Mouse (Mus musculus) ES-Bruce4 (cell line): Measurements from ENCODE around the gene Afmid. TPM values are rescaled to one million over a fixed set of nuclear protein-coding genes. Genes with fewer than 3 reads are reported as not detected.
"Not testable (repeated sequence)": the region's sequence is repeated elsewhere in the genome, so short reads cannot be mapped to it uniquely, and the experiment has no call there.

Source experiments
- H3K27ac ChIP-seq: 2 replicates; pipeline ENCODE4 v1.5.1; 2012; ENCODE audit warnings: low read length, inconsistent platforms; ENCODE audit not compliant: insufficient read depth
- H3K27me3 ChIP-seq: 2 replicates; pipeline ENCODE4 v1.6.1; 2012; ENCODE audit warnings: mild to moderate bottlenecking, low read length, inconsistent platforms; ENCODE audit not compliant: control insufficient read depth, poor library complexity, insufficient read depth, severe bottlenecking
- H3K36me3 ChIP-seq: 2 replicates; pipeline ENCODE4 v1.6.1; 2012; ENCODE audit warnings: inconsistent platforms, mild to moderate bottlenecking, low read length, moderate library complexity; ENCODE audit not compliant: control insufficient read depth, poor library complexity, insufficient read depth, severe bottlenecking
- H3K4me1 ChIP-seq: one replicate; pipeline ENCODE4 v1.8.1; 2011; ENCODE audit warnings: low read length; ENCODE audit not compliant: control insufficient read depth, insufficient read depth
- H3K4me3 ChIP-seq: 2 replicates; pipeline ENCODE4 v1.5.1; 2011; ENCODE audit warnings: low read depth, mild to moderate bottlenecking, low read length
- H3K9ac ChIP-seq: 2 replicates; pipeline ENCODE4 v1.6.1; 2012; ENCODE audit warnings: low read depth, mild to moderate bottlenecking, inconsistent platforms; ENCODE audit not compliant: poor library complexity, severe bottlenecking
- H3K9me3 ChIP-seq: replicated peaks from 2 replicates; pipeline ENCODE4 v1.6.1; 2012; ENCODE audit warnings: mild to moderate bottlenecking, low read length, inconsistent platforms; ENCODE audit not compliant: control insufficient read depth, poor library complexity, insufficient read depth, severe bottlenecking
- CTCF ChIP-seq: IDR thresholded peaks from one replicate; pipeline ENCODE4 v1.8.1; 2011; ENCODE audit warnings: low read depth, low read length
- EP300 ChIP-seq: IDR thresholded peaks from 2 replicates; pipeline ENCODE4 v1.6.1; 2011; ENCODE audit warnings: low read depth, low read length; ENCODE audit not compliant: insufficient read depth
- POLR2A ChIP-seq: IDR thresholded peaks from one replicate; pipeline ENCODE4 v1.8.1; 2011; ENCODE audit warnings: low read length; ENCODE audit not compliant: insufficient read depth
- polyA plus RNA-seq: library from polyadenylated mRNA; stranded (reverse); fragments of >200 nt; gene quantifications from 2 replicates; pipeline ENCODE4 v1.2.4, GENCODE M21; 2011; ENCODE audit warnings: low read depth; ENCODE audit not compliant: missing spikeins, insufficient read depth, insufficient read length

Afmid gene
- polyA plus RNA-seq, 1 experiment = 3.6 TPM

DNA sequence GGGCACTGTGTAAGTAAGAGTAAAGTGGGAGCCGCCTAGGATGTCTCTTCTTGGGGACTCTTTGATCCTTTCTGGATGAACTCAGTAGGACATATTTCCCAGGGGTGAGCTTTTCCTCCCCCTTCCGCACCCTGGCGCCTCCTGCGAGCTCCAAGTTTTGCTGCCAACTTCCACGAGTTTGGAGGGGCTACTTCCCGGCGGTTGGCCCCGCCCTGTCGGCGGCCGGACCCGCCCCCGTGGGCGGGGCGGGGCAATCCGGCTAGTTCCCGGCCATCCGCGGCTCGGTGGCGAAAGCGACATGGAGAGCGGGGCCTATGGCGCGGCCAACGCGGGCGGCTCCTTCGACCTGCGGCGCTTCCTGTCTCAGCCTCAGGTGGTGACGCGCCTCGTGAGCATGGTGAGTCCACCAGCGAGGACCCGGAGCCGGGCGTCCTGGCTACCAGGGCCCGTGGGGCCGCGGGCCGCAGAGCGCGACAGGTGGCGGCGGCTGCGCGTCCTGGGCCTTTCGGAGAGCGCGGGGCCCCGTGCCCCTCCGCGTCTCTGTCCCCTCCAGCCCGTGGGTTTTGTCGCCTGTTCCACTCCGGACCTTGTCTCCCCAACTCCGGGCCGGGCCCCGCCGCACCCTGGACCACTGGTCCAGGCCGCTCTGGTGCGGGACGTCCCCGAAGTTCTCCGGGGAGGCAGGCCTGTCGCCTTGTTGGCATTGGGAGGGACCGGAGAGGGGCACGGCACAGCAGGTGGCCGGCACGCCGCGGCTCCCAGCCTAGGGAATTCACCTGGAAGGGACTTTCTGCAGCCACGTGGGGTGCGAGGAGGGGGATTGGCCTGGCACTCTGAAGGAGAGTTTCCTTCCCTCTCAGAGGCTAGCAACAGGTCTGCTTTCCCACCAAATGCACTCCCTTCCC is 16.1 kb upstream of the Afmid start, which contains the start of the genes Gm20708 and Syngr2:
Gm20708 (plus strand) TSS at position 262 of the 905 bp plus-strand sequence.
Syngr2 (plus strand) TSS at position 262 of the 905 bp plus-strand sequence.
- no peaks in the 10 kb centered on the region for H3K9me3 ChIP-seq
- peaks cover 7% of the 10 kb centered on the region for H3K36me3 ChIP-seq
- H3K4me1 ChIP-seq = peaks cover 2% of the 10 kb centered on the region
- peak within 1 kb of the TSS; percentile 78 for H3K4me3 ChIP-seq
- peak within 1 kb of the TSS; percentile 92 for H3K9ac ChIP-seq
- no peak within 1 kb of the TSS for H3K27ac ChIP-seq
- no peaks in the 10 kb centered on the region for H3K27me3 ChIP-seq
- no peak for TF ChIP-seq EP300
- no peak for TF ChIP-seq CTCF
- TF ChIP-seq POLR2A = peak; percentile 11

DNA sequence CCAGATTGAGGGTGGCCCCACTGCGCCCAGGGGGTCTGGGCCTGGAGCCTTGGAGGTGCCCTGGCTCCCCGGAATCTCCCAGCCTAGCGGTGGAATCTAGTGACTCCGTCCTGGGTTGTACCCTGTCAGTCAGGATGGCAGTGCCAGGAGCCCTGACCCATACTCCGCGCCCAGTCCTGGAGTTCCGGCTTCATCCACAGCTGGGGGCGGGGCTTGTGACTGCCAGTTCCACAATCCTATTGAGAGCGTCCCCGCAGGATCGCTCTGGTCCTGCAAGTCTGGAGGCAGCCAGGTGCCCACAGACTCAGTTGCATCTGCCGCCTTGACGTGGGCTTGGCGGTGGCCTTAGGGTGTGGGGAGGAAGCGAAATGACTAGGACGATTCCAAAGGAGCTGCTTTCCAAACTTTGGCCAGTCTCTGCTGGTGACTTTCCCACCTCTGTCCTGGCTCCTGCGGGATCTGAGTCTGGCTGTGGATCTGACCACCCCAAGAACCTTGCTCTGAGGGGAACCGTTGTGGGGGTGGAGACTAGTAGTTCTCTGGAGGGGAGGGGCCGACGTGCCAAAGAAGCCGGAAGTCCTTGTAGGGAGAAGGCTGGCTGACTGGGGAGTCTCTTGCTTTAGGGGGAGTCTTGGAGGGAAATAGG is 15.2 kb upstream of the Afmid start:
- Histone ChIP-seq H3K9me3 (no peaks in the 10 kb centered on the region), H3K4me1 (peaks cover 2% of the 10 kb centered on the region), H3K9ac (peak overlapping the region; percentile 92), H3K27ac (no peak overlapping the region), H3K27me3 (no peaks in the 10 kb centered on the region), H3K36me3 (peaks cover 9% of the 10 kb centered on the region), H3K4me3 (peak overlapping the region; percentile 78)
- TF ChIP-seq CTCF (no peak), POLR2A (no peak), EP300 (no peak)

DNA sequence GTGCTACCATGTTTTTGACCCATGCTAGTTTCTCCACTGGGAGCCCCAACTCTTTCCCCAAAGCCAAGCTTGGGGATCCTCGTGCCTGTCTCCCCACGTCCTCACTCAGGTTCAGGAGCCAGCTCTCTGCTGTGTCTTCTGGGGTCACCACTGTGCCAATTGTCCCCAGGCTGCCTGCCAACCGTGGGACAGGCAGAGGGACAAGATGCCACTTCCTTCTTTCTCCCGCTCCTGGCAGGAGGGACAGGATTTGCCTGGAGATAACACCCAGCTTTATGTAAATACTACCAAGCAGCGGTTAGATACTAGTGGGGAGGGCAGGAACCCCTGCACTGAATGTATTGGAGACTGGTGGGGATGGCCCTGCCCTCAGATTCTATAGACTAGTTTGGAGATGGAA is 11.9 kb upstream of the Afmid start:
- Histone ChIP-seq H3K4me1 (peaks cover 2% of the 10 kb centered on the region), H3K36me3 (peaks cover 13% of the 10 kb centered on the region), H3K27me3 (no peaks in the 10 kb centered on the region), H3K27ac (no peak overlapping the region), H3K4me3 (no peak overlapping the region), H3K9me3 (no peaks in the 10 kb centered on the region), H3K9ac (no peak overlapping the region)
- no peak for TF ChIP-seq CTCF

DNA sequence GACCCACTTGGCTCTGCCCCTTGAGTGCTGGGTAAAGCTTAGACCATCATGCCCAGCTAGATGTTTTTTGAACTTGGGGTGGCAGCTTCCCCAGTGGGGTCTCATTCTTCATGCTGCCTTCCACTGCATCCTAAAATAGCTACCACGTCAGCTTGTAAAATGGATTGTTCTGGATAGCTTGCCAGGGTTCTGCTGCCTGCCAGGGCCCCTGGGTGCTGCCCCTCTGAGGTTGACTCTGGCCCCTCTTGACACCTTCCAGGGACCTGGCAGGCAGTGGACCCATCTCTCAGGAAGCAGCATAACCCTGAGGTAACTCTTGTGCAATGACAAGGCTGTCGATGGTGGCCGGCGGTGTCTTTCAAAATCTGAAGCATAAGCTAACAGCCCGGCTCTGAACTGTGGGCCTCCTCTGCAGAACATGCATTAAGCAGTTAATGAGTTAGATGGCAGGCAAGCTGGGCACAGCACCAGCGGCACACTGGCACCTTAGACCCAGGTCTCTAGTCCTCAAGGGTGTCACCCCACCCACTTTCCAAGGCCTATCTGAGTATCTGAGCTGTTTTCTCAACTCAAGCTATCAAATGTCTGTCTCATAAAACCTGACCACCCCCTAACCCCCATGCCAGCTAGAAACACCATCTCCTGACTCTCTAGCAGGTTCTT is 10.9 kb upstream of the Afmid start:
- H3K4me1 ChIP-seq = peaks cover 4% of the 10 kb centered on the region
- H3K9me3 ChIP-seq = no peaks in the 10 kb centered on the region
- H3K4me3 ChIP-seq = no peak overlapping the region
- H3K27ac ChIP-seq = no peak overlapping the region
- H3K9ac ChIP-seq = no peak overlapping the region
- H3K27me3 ChIP-seq = no peaks in the 10 kb centered on the region
- TF ChIP-seq CTCF = no peak
- TF ChIP-seq POLR2A = no peak
- no peak for TF ChIP-seq EP300
- peaks cover 18% of the 10 kb centered on the region for H3K36me3 ChIP-seq

DNA sequence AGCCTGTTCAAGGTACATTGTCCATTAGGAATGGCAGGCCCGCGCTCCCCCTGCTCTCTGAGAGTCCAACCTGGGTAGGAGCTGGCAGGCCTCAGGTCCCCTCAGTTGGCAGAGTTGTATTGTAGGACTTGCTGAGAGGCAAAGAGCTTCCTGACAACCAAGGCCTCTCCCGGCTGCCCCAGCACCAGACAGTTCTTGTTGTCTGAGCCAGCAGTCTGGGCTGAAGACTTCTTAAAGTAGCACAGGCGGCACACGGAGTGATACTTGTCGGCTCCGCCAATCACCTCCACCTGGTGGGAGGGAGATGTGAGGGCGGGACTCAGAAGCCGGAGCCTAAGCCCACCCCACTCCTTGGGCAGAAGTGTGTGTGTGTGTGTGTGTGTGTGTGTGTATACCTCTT is 9.9 kb upstream of the Afmid start:
- H3K36me3 ChIP-seq = peaks cover 22% of the 10 kb centered on the region
- H3K4me1 ChIP-seq, H3K27ac ChIP-seq, H3K9me3 ChIP-seq, H3K9ac ChIP-seq, H3K27me3 ChIP-seq, H3K4me3 ChIP-seq: not testable (repeated sequence)
